Mouse (Mus musculus) embryo, embryonic 11 days (tissue): ENCODE measurements at regions not wholly inside any gene's neighbourhood (a gene's known extent, or its start where the extent isn't known, plus 50 kb on each side); places are given as distances from the start of the nearest gene placed in this dataset.
"Not testable (repeated sequence)": the region's sequence is repeated elsewhere in the genome, so short reads cannot be mapped to it uniquely, and the experiment has no call there.

Experiments
- DNase-seq: peaks from one replicate; pipeline ENCODE4 v3.0.0-alpha.2; 2015

DNA sequence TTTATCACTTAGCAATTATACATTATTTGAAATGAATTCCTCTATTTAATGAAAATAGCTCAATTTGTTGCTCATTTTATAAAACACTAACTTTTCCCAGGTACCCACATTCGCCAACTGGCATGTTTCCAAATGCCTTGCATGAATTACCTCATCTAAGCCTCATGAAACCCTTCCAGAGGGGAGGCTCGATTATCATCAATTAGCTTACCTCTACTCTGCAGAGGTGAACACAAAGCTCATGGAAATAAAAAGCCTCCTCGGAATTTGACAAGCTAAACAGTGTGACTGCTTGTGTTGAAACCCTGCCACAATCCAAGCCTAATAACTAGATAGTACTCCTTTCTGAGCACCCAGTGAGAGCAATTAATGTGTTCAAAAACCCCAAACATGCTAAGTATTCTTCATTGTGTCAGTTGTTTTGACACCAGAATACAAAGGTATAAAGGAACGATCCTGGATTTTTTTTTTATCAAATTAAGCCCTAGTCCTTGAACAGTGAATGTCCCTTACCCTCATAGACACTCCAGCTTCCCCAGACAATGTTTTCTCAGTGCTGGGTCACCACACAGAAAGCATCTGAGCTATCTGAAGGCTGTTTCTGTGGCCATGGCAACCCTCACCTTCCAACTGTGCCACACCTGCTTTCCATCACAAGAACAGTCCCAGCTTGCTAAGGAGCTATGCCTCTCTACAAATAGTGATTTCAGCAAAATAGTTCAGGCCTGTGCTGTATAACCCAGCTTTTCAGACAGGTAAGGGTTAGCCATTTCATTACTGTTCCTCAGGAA is 530.4 kb downstream of the Rapgef2 start:
- DNase-seq, result peak; percentile 8

DNA sequence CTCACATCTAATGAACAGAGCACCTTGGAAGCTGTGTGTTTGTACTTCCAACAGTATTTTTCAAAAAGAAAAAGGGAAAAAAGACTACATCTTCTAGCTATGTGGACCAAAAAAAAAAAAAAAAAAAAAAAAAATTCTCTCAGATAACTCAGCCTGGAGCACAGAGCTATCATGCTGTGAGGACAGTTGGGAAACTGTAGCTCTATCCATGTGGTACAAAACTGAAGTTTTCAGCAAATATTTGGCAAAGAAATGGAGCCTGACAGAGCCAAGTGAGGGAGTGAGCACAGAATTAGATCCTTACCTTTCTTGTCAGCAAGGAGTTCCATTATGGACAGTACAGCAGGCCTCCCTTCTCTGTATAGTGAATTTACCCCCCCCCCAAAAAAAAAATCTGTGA is 550.2 kb downstream of the Rapgef2 start:
- no peak for DNase-seq

DNA sequence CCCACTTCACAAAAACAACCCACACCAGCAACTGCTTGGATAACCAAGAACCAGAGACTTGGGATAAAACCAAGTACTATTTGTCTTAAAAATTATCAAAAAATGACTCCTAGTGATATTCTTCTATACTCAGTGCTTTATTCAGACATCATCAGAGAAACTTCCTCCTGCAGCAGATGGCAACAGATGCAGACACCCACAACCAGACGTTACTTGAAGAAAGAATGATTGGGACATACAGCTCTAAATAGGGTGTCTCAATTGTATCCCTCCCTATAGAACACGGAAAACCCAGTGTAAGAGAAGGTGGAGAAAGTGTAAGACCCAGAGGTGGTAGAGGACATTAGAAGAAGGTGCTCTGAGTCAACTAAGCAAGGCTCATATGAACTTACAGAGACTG is 569.6 kb downstream of the Rapgef2 start:
- DNase-seq, result no peak

- DNase-seq, result no peak
Measured at GRCm38 (mm10) chr3:78707687-78708086, 578.6 kb downstream of the Rapgef2 start.

- DNase-seq, result no peak
Measured at GRCm38 (mm10) chr3:78698936-78699335, 587.4 kb downstream of the Rapgef2 start.

DNA sequence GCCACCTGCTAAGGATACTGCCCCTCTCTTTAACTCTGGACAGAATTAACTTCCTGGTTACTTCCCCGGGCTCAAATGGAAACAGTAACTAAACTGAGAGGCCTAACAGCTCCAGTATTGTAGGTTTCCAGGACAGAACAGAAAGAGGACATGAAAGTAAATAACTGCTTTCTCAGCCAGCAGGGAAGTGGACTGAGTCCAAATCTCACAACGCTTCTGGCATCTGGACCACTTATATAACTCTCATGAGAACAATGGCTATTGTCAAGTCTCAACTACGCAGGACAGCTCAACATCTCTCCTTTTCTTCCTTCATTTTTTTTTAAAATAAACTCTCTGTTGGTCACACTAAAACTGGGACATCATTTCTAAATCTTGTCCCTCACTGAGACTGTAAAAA is 594.8 kb downstream of the Rapgef2 start:
- no peak for DNase-seq

DNA sequence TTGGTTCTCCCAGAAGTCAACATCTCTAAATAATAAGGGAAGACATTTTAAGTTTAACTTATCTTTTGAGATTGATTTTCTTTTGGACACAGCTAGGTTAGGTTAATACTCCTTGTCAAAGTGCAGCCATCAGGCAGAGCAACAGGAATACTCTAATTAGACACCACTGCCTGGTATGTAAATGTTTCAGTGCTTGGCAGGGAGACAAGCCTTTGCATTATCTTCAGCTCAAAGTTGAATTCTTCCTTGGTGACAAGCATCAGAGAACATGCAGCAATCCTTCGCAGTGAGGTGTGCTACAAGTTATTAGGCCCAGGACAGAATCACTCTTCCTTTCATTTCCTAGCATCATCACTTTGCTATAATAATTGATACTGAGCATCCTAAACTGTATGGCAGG is 608.7 kb downstream of the Rapgef2 start:
- DNase-seq, result no peak

GRCm38 (mm10) chr3:78676806-78677205 is 609.5 kb downstream of the Rapgef2 start:
- no peak for DNase-seq

DNA sequence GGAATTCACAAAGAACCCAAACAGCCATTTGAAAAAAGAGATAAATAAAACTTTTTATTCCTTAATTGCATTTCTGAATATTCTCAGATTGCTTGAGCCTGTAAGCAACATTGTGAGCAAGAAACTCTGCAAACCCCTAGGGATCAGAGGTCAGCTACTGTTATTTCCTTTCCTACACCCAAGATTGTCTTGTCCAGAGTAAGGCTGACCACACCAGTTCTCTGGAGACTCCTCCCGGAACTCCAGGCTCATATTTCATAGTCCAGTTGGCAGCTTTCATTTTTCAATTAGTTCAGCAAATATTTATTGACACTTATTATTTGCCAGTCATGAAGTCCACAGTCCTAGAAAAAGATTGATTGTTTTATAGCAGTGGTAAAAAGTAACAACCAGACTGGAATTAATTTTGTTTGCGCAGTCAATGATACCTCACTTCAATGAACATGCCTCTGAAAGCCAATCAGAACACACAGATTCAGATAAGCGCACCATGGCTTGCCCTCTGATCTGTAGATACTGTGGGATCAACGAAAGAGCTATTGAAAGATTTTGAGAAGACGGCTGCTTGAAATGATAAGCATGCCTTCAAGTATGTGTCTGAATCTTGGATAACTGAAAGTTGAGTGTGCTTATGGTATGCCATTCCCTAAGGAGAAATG is 611.7 kb downstream of the Rapgef2 start:
- no peak for DNase-seq

DNA sequence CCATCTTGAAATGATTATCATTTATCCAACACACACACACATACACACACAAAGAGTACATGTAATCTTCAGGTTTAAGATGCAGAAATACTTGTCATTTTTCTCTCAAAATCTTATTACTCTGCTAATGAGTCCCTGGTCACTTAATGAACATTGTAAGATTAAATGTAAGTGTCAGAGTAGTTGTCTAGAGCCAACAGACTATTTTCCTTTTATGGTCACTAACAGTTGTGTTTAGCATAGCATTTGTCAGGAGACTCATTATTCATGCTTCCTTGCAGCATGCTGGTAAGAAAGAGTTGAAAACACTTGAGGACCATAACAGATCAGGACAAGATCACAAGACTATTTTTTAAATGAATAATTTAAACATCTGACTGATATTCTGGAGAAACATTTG is 618.3 kb downstream of the Rapgef2 start:
- no peak for DNase-seq

DNA sequence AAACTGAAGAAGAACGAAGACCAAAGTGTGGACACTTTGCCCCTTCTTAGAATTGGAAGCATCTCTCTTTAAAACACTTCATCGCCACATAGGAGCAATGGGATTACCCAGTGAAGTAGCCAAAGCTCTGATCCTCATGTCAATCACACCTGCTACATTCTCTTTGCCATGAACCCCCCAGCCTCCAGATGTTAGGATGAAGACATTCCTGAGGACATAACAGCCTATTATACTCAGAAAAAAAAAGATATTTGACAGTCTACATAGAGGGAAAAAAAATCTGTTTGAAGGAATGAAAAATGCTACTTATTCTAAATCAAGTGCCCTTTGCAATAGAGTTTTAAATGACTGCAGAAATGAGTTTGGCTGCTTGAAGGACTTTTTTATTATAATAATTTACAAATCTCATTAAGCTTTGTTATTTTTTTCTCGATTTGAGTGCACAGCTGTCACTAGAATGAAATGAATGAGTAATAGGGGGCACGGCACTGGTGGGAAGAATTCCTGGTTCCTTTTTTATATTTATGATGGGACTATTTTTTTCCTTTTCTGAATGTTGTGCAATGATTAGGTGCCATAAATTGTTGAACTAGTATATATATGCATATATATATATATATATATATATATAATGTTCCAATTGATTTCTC is 618.8 kb downstream of the Rapgef2 start:
- no peak for DNase-seq

DNA sequence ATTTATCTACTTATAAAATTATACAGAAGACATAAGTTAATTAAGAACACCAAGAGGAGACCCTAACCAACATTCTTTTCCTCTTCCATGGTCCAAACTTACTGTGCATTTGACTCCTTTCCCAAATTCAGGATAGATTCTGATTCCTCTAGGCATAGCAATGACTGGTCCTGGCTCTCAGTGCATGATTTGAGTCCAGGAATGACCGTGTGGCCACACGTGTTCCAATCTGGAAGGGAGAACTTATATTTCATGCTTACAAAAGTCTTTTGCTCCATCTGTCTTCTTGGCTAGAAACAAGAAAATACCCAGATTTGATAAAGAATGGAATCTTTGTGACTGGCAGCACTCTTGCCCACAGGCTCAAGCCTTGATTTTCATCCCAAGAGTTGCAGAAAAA is 638.2 kb downstream of the Rapgef2 start:
- no peak for DNase-seq

DNA sequence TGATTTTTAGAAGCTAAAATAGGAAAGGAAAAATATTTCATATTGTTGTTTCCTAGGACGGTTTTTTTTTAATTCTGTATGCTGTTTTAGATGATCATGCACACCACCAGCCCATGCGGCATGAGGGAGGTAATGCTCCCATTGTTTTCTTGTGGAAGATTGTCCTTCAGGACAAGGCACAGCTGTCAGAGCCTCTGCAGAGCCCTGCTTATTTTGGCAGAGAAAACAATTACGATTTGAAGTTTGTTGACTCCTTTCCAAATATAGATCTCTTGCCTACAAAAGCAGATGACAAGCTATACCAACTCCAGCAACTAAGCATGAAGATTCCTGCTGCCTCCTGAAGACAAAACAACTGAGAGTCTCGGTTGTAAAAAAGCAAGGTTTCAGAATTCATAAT is 650.9 kb downstream of the Rapgef2 start:
- no peak for DNase-seq

GRCm38 (mm10) chr3:78618900-78619299 is 667.4 kb downstream of the Rapgef2 start:
- peak; percentile 45 for DNase-seq

- peak; percentile 69 for DNase-seq
Measured at GRCm38 (mm10) chr3:78594718-78595236, 691.5 kb downstream of the Rapgef2 start.

DNA sequence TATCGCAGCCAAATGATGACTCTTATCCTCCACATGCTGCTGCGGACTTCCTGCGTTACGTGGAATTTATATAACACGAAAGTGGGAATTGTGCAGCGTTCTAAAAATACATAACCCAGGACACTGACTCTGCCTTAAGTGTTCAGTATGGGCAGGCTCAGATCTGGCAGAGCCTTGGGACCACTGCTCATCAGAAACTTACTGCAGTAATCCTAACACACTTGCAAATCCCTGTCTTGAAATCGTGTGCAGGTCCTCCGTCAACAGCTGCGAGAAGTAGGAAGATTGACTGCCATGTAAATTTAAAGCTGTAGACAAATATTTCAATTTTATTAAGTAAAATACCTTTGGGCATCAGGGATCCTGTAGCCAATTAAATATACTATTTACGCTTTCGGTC is 692.0 kb downstream of the Rapgef2 start:
- DNase-seq, result no peak

DNA sequence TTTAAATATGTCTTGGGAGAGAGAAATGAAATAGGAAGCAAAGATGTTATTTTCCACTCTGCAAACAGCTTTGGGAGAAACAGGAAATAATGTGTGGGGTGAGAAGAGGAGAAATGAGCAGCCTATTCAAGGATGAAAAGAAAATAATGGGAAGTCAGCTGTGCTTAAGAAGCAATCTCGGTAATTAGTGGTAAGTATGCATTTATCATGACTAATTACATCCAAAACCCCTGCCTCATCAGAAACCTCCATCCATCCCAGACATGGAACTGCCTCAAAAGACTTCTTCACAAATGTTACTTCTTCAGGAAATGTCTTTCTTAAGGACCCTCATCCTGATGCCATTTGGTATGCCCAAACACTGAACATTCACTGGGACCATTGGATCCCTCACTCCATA is 699.7 kb downstream of the Rapgef2 start:
- no peak for DNase-seq

DNA sequence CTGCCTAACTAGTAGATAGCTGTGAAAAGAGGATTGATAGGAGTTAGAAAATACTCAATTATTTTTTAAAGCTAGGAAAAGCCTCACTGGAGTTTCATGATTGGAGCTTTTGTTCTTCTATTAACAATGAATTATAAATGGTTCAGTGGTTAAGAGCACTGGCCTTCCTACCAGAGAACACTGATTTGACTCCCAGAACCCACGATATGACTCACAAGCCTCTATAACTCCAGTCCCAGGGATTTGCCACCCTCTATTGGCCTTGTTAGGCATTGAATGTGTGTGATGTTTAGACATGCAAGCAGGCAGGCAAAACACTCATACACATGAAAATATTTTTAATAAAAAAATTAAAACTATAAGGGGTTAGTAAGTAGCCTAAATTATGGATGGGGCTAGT is 704.4 kb downstream of the Rapgef2 start:
- peak; percentile 41 for DNase-seq

GRCm38 (mm10) chr3:78581100-78581499 is 705.2 kb downstream of the Rapgef2 start:
- DNase-seq, result no peak

DNA sequence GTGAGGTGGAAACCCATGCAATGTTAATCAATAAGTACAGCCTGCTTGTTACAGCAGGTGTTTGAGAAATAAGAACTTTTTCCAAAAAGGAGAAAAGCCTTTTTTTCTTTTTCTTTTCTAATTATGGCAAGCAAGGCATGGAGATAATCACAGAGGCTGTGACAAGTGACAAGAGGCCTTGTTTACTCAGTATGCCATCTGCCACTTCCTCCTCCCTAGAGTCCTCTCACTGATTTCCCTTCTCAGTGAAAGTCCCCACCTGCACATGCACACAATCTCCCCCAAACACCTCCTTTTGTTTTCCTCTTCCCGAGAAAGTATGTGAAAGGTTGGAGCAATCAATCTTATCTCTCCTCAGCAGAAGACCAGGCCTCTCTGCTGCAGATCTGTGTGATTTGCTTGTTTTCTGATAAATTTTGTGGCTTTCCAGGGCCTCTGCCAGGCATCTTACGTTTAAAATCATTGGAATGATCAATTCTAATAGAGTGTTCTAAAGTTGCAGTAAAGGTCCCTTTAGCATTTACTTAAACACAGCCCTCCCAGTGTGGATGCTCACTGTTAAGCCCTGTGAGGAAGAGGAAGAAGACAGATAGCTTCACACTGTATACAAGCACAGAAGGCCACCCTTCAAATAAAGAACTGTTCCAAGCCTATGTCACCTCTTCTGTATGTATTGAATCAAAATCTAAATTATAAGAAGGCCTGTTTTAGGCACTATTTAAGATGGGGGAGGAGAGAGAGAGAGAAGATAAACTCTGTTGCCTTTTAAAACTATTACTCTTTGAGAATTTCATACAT is 710.5 kb downstream of the Rapgef2 start:
- DNase-seq, result no peak

DNA sequence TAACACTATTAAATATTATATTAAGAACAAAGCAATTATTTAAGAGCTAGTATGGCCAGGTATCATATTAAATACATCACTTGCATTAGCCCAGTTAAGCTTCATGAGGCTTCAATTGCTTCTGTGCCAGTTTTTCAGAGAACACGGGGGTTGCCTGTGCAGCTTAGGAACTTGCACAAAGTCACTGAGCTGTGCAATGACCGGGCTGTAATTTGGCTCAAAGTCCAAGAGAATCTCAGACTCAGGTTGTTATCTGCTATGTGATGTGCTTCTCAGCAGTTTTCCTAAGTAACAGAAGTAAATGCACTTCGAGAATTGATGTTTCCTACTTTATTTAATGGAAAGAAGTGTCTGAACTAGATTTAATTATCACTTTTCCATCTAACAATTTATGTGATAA is 711.5 kb downstream of the Rapgef2 start:
- DNase-seq, result no peak

GRCm38 (mm10) chr3:78573299-78573698 is 713.0 kb downstream of the Rapgef2 start:
- no peak for DNase-seq

GRCm38 (mm10) chr3:78564926-78565325 is 721.4 kb downstream of the Rapgef2 start:
- DNase-seq, result not testable (repeated sequence)
